Mouse (Mus musculus) left cerebral cortex, postnatal 10 days (tissue): ENCODE results near the gene Pdlim7. TPM values are rescaled to one million over a fixed set of nuclear protein-coding genes. Genes with fewer than 3 reads are reported as not detected.

Experiments
- DNase-seq, 2 experiments: peaks; one replicate each; pipeline ENCODE4 v3.0.0; 2021 to 2022; ENCODE audit warnings: low spot score in 2 of 2, mixed read lengths in 1 of 2; ENCODE audit errors: extremely low spot score in 1 of 2
- intact Hi-C: fragments of 180-260 bp; cut with DNase I; formaldehyde crosslinking; loops from one replicate; pipeline ENCODE4 v1.15.1; 2025
- total RNA-seq, 2 experiments: library from RNA; stranded (reverse); gene quantifications; 2 replicates each; pipeline ENCODE4 v1.2.3; 2021

Gene Pdlim7
- total RNA-seq, 2 experiments from 2014 or later: 60.1 to 61.4 TPM

GRCm38 (mm10) chr13:55494883-55495621 lies 18.4 kb downstream of the Pdlim7 start:
- DNase-seq: no peak
- intact Hi-C loops: no loop called here

GRCm38 (mm10) chr13:55494257-55494656 lies 19.2 kb downstream of the Pdlim7 start:
- intact Hi-C loops: no loop called here
- DNase-seq: no peak

DNA sequence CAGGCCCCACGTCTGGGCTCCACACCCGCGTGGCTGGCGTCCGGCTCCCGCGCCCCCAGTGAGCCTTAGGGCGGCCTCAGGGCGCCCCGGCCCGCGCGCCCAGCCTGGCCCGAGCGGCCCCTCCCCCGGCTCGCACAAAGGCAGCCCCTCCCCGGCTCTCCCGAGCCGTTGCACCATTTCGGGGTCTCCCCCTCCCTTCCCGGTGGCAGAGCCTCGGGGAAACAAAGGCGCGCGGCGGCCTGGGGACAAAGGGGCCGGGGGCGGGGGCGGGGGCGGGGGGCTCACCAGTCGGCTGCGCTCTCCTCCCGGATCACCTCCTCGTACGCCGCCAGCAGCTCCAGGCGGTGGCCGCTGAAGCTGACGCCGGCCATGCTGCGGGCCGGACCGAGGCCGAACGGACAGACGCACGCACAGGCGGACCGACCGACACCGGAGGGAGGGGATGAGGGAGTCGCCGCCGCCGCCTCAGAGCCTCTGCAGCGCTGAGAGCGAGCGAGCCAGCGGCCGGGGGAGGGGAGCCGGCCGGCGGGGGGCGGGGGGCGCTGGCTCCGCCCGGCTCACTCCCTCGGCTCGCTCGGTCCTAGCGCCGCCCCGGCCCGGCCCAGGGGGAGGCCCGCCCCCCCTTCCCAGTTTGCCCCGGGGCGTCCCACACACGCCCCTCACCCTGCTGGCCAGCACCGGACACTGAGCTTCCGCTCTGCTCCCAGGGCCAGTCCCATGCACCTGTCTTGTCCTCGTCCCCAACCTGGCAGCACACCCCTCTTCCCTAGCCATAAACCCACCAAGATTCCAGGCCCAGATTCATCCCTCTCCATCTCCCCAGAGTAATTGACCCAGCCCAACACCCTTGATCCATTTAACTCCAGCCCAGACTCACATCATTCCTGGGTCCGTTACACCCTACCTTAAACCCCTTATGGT lies 25.6 kb downstream of the Pdlim7 start, which contains the start of gene Dbn1:
Dbn1 (minus strand) TSS at position 534 of the 921 bp plus-strand sequence.
- peak in 1 of 2 experiments; percentile 81 for DNase-seq
- intact Hi-C loops: no loop called here

DNA sequence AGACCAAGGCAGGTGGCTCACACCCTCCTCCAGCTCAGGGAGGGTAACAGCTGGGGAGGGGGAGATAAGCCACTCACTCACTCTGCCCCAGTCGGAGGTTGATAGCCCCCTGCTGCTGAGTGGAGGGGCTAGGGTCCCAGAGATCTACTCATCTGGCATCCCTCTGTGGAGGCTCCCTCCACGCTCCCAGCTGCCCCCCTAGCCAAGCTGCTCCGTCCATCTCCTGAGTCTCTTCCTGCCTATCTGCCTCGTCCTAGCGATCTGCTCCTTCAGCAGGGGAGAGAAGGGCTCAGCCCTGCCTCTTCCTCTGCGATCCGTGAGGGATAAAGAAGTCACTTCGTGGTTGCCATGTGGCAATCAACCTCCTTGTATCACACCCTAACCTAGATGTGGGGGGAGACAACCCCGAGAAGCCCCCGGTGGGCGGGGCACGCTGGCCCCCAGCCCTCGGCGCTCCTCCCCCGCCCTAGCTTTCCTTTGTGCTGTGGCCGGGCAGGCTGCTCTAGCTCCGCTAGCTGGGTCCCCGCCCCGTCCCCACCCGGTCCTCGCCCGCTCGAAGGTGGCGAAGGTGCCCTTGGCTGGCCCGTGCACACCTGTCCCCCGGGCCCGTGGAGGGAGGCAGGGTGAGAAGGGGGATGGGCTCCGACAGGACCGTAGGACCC lies 26.4 kb downstream of the Pdlim7 start:
- intact Hi-C loops: no loop called here
- DNase-seq: peak in 1 of 2 experiments; percentile 72

DNA sequence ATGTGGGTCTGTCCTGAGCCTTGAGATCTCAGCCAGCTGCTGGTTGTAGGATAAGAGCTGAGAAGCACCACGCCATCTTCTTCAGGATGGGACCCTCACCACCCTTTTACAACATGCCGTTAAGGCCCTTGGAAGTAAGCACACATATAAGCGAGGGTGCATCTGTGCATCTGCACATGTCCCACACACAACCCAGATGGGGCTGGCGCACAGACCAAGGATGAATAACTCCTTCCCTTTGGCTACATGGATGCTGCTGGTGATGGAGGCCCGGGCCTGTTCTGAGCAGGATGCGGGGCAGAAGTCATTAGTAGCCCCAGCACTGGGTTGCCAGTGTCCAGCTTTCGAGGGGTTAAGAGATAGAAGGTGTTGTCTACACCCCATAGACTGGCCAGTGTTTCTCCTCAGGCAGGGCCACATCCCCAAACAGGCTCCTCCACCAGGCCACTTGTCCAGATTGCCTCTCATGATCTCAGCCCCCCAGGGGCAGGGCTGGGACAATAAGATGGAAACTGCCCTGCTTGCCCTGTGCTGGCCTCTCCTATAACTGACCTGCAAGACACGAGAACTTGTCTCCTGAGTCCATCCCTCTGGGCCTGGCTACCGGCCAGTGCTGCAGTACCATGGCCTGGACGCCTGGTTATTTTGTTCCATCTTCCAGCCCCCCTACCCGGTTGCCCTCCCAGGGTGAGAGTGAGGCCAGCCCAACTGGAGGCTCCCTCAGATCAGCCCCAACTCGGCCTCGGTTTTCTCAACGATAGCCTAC lies 27.3 kb downstream of the Pdlim7 start:
- peak in 1 of 2 experiments; percentile 75 for DNase-seq
- intact Hi-C loops: no loop called here

DNA sequence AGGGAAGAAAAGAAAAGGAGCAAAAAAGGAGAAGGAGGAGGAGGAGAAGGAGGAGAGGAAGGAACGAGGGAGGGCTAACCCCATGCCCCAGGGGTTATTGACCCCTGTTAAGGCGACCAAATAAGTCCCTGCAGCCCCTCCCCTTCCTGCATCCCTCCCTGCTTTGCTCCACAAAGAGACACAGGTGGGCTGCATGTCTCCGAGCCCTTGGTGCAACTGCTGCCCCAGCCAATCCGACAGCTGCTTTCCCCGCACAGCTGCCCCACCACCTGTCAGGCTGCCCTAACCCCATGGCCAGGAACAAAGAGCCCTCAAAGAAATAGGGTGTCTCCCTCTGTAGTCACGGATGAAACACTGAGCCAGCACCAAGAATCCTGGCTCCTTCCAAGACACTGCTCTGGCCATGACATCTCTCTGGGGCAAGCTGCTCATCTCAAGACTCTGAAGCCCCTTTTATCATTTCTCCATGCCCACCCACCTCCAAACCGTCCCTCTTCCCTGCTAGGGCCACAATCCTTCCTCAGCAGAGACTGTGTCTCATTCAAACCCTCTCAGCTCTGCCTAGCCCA lies 28.9 kb downstream of the Pdlim7 start:
- intact Hi-C loops: no loop called here
- no peak for DNase-seq

DNA sequence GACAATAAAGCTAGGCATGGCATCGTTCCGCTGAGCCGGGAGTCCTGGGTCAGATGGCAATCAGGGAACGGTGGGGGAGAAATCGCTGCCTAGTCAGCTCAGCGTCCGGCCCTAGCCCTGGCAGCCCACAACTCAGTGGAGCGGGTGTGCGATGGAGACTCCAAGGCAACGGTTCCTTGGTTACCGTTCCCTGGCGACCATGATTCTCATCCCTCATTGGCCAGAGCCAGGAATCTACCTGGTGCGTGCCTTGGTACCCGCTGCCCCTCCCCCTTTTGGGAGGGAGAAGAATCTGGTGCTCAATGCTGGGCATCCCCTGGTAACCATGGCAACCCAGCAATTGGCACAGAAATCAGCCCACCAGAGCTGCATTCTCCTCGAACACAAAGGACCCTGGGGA lies 29.9 kb downstream of the Pdlim7 start:
- peak; percentile 91 to 96 for DNase-seq
- intact Hi-C loops: no loop called here

- no peak for DNase-seq
- intact Hi-C loops: no loop called here
Measured at GRCm38 (mm10) chr13:55483071-55483470, 30.4 kb downstream of the Pdlim7 start.

DNA sequence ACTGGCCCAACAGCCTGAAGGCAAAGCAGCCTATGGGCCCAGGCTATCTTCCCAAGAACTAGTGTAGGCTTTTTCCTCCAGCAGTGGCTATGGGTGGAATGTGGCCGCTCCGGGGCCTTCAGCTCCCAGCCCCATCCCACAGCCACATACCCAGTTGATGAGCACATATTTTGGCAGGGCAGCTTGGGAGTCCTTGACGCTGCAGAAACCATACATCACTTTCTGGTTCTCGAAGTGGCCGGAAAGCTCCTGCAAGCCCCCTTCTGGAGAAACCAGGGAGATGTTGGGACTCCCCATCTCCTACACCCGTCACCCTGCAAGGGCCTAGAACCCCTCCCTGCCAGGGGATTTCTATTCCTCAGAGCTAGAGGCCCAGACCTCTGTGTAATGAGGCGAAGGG lies 30.9 kb downstream of the Pdlim7 start:
- intact Hi-C loops: no loop called here
- DNase-seq: no peak

DNA sequence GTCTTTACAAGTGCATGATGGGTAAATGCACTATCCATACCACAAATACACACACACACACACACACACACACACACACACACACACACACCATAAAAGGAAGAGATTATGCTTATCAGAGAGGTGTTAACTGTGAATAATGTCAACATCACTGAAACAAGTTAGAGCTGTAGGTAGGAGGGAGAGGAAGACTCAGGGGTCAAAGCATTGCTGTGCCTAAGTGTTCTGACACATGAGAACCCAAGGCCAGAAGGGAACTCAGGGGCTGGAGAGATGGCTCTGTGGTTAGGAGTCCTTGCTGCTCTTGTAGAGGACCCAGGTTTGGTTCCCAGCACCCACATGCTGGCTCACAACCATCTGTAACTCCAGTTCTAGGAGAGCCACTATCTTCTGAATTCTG lies 33.5 kb downstream of the Pdlim7 start:
- intact Hi-C loops: no loop called here
- DNase-seq: no peak

GRCm38 (mm10) chr13:55479008-55479407 lies 34.5 kb downstream of the Pdlim7 start:
- intact Hi-C loops: no loop called here
- no peak for DNase-seq

DNA sequence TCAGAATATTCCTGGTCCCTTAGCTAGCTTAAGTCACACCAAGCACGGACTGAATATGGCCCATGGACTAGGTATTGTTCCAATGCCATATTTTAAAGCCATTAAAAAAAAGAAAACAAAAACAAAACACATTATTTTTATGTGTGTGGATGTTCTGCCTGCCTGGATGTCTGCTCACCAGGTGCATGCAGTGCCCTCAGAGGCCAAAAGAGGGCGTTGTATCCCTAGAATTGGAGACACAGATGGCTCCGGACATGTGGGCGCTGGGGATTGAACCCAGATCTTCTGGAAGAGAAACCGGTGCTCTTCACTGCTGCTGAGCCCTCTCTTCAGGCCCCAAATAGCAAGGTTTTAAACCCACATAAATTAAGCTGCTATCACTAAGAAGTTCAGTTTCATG lies 35.4 kb downstream of the Pdlim7 start:
- DNase-seq: peak in 1 of 2 experiments; percentile 63
- intact Hi-C loops: no loop called here

DNA sequence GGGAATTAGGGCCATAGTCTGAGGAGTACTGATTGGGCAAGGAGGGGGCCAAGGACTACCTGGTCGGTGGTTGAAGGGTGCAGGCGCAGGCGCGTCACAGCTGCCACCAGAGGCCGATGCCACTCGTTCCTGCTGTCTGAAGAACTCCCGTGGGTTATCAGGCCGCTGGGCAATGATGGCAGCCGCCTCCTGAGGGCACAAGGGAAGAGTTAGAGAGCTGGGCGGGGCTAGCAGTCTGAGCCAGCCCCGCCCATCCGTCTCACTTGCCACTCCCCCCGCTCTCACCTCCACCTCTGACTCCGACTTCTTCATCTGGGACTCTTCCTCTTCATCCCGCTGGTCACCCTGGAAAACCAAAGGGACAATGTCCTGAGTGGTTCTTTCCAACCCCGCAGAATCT lies 36.0 kb downstream of the Pdlim7 start:
- DNase-seq: no peak
- intact Hi-C loops: loop anchor here (2.0 kb wide), 1 partner anchor 39 kb away; no protein-coding TSS in a partner anchor

DNA sequence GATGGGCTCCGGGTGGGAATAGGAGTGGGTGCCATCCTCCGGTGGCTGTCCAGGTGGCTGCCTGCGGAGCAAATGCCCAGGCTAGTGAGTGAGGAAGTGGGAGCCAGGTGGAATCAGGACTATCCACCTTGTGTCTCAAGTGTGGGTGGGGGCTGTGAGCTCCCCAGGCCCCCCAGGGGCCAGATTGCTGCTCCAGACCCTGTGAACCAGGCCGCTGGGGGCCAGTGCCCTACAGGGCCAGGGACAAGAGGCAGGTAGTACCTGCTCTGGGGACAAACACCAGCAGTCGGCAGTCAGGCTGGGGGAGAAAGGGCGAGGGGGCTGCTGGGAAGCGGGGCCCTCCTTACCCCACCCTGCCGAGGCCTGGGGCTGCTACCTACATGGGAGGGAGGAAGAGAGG lies 37.2 kb downstream of the Pdlim7 start:
- no peak for DNase-seq
- intact Hi-C loops: loop anchor here (2.0 kb wide), 1 partner anchor 41 kb away; no protein-coding TSS in a partner anchor

GRCm38 (mm10) chr13:55475750-55476149 lies 37.7 kb downstream of the Pdlim7 start:
- intact Hi-C loops: loop anchor here (2.0 kb wide), 1 partner anchor 41 kb away; no protein-coding TSS in a partner anchor
- no peak for DNase-seq

DNA sequence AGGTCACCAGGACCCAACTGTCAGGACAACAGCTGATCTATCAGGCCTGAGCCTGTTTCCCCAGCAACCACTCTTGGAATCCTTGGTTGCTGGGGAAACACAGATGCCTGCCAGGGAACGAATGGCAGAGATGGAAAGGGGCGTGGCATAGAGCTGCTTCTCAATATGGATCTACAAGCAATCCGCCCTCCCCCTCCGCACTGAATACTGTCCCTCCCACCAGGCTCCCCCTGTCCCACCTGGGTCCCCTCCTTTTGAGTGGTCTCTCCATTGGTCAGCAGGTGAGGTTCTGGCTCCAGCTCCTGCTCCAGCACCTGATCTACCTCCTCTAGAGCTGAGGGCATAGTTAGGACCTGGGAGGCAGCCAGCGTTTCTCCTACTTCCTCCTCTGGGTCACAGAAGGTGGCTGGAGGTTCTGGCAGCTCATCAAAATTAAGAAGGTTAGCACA lies 38.8 kb downstream of the Pdlim7 start:
- intact Hi-C loops: no loop called here
- peak; percentile 77 to 80 for DNase-seq

DNA sequence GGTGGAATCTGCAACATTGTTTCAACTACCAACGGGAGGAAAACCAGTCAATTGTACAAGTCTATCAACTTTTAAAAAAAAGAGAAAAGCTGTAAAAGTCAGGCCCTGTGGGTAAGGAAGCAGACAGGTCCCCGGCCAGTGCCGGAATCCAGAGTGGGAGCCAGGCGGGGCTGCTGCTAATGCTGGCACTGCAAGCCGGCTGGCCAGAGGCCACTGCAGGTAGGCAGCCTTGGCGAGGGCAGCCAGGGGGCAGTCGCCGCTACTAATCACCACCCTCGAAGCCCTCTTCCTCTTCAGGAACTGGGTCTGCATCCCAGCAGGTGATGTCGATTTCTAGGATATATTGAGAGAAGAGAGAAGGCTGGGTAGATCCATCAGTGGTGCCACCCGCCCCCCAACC lies 39.5 kb downstream of the Pdlim7 start:
- no peak for DNase-seq
- intact Hi-C loops: no loop called here
